Mouse (Mus musculus): ENCODE results near the gene Atp6v0a1. TPM values are rescaled to one million over a fixed set of nuclear protein-coding genes. Genes with fewer than 3 reads are reported as not detected.
A peak's percentile ranks its signal among the peaks of the same experiment; 100 is the strongest.

Atp6v0a1 gene
- polyA plus RNA-seq (2015; fragmentation: Nextera tagmentation; extraction: Ambion mirVana), result 47.8 and 50.5 TPM in 2 replicates

- WGBS, result under 1% methylated on average over 44 of the region's 44 CpGs
- H3K9me3 ChIP-seq (replicated peaks; ENCODE audit: control insufficient read depth, low read length), result no peaks in the 10 kb centered on the region
- peak; percentile 100 for ATAC-seq (ENCODE audit: insufficient read depth, low FRiP score)
Measured at GRCm38 (mm10) chr11:101009046-101009887, at the start of gene Atp6v0a1. Atp6v0a1 (plus strand) TSS chr11:101009452.

GRCm38 (mm10) chr11:100959464-100959810 is 49.8 kb upstream of the Atp6v0a1 start:
- H3K9me3 ChIP-seq (replicated peaks; ENCODE audit: control insufficient read depth, low read length), result no peaks in the 10 kb centered on the region
- H3K9ac ChIP-seq (ENCODE audit: low read length), result peak overlapping the region; percentile 50
- peak overlapping the region; percentile 87 for H3K27ac ChIP-seq (ENCODE audit: low read length)
- WGBS, result 7% methylated on average over 14 of the region's 14 CpGs
- peaks cover 16% of the 10 kb centered on the region; the same call in 1 of the 2 replicates for H3K36me3 ChIP-seq (ENCODE audit: control insufficient read depth, insufficient read depth, low read length)
- peaks cover 54% of the 10 kb centered on the region for H3K4me1 ChIP-seq (ENCODE audit: control insufficient read depth, insufficient read depth, low read length)
- peak overlapping the region; percentile 45; the same call in 1 of the 2 replicates for H3K4me2 ChIP-seq (ENCODE audit: low read depth, low read length)
- peak overlapping the region; percentile 25 for H3K4me3 ChIP-seq (replicated peaks; ENCODE audit: low read length)
- peaks cover 6% of the 10 kb centered on the region; the same call in 1 of the 2 replicates for H3K27me3 ChIP-seq (ENCODE audit: control insufficient read depth, insufficient read depth, low read length)
- no peak for ATAC-seq (ENCODE audit: insufficient read depth, low FRiP score)

More at GRCm38 (mm10) chr11:101009046-101009887, at the start of gene Atp6v0a1:
- Histone ChIP-seq H3K9ac (ENCODE audit: low read length) (peak within 1 kb of the TSS; percentile 85), H3K4me3 (replicated peaks; ENCODE audit: low read length) (peak within 1 kb of the TSS; percentile 61), H3K27ac (ENCODE audit: low read length) (peak within 1 kb of the TSS; percentile 82), H3K4me1 (ENCODE audit: control insufficient read depth, insufficient read depth, low read length) (peaks cover 13% of the 10 kb centered on the region), H3K36me3 (ENCODE audit: control insufficient read depth, insufficient read depth, low read length) (peaks cover 6% of the 10 kb centered on the region; the same call in 1 of the 2 replicates), H3K4me2 (ENCODE audit: low read depth, low read length) (peak within 1 kb of the TSS; percentile 88), H3K27me3 (ENCODE audit: control insufficient read depth, insufficient read depth, low read length) (no peaks in the 10 kb centered on the region)

- ATAC-seq (ENCODE audit: insufficient read depth, low FRiP score), result no peak
- H3K9ac ChIP-seq (ENCODE audit: low read length), result peak overlapping the region; percentile 50; the same call in 1 of the 2 replicates
- WGBS, result 29% methylated on average over 3 of the region's 3 CpGs
- H3K4me3 ChIP-seq (replicated peaks; ENCODE audit: low read length), result peak overlapping the region; percentile 25
- peak overlapping the region; percentile 45; the same call in 1 of the 2 replicates for H3K4me2 ChIP-seq (ENCODE audit: low read depth, low read length)
- H3K36me3 ChIP-seq (ENCODE audit: control insufficient read depth, insufficient read depth, low read length), result peaks cover 16% of the 10 kb centered on the region; the same call in 1 of the 2 replicates
- peaks cover 6% of the 10 kb centered on the region; the same call in 1 of the 2 replicates for H3K27me3 ChIP-seq (ENCODE audit: control insufficient read depth, insufficient read depth, low read length)
- peak overlapping the region; percentile 87 for H3K27ac ChIP-seq (ENCODE audit: low read length)
- H3K9me3 ChIP-seq (replicated peaks; ENCODE audit: control insufficient read depth, low read length), result no peaks in the 10 kb centered on the region
- peaks cover 58% of the 10 kb centered on the region for H3K4me1 ChIP-seq (ENCODE audit: control insufficient read depth, insufficient read depth, low read length)
Measured at GRCm38 (mm10) chr11:100959826-100960225, 49.4 kb upstream of the Atp6v0a1 start.

- H3K4me2 ChIP-seq (ENCODE audit: low read depth, low read length), result 0 out of 2 replicates have a peak overlapping the region, but pooled peaks have one; percentile 45
- 18% methylated on average over 6 of the region's 6 CpGs for WGBS
- no peak overlapping the region for H3K9ac ChIP-seq (ENCODE audit: low read length)
- H3K36me3 ChIP-seq (ENCODE audit: control insufficient read depth, insufficient read depth, low read length), result peaks cover 16% of the 10 kb centered on the region; the same call in 1 of the 2 replicates
- ATAC-seq (ENCODE audit: insufficient read depth, low FRiP score), result 0 out of 2 replicates have a peak, but pooled peaks have one; percentile 14
- H3K27me3 ChIP-seq (ENCODE audit: control insufficient read depth, insufficient read depth, low read length), result peaks cover 6% of the 10 kb centered on the region; the same call in 1 of the 2 replicates
- peak overlapping the region; percentile 87 for H3K27ac ChIP-seq (ENCODE audit: low read length)
- peaks cover 64% of the 10 kb centered on the region for H3K4me1 ChIP-seq (ENCODE audit: control insufficient read depth, insufficient read depth, low read length)
- no peaks in the 10 kb centered on the region for H3K9me3 ChIP-seq (replicated peaks; ENCODE audit: control insufficient read depth, low read length)
- no peak overlapping the region for H3K4me3 ChIP-seq (replicated peaks; ENCODE audit: low read length)
Measured at GRCm38 (mm10) chr11:100960540-100960939, 48.7 kb upstream of the Atp6v0a1 start.

- H3K9ac ChIP-seq (ENCODE audit: low read length), result peak overlapping the region; percentile 40
- peak; percentile 80; the same call in 1 of the 2 replicates for ATAC-seq (ENCODE audit: insufficient read depth, low FRiP score)
- H3K4me1 ChIP-seq (ENCODE audit: control insufficient read depth, insufficient read depth, low read length), result peaks cover 82% of the 10 kb centered on the region
- H3K27ac ChIP-seq (ENCODE audit: low read length), result peak overlapping the region; percentile 85
- H3K27me3 ChIP-seq (ENCODE audit: control insufficient read depth, insufficient read depth, low read length), result peaks cover 6% of the 10 kb centered on the region; the same call in 1 of the 2 replicates
- 0 out of 2 replicates have a peak overlapping the region, but pooled peaks have one; percentile 4 for H3K4me3 ChIP-seq (replicated peaks; ENCODE audit: low read length)
- H3K9me3 ChIP-seq (replicated peaks; ENCODE audit: control insufficient read depth, low read length), result no peaks in the 10 kb centered on the region
- H3K4me2 ChIP-seq (ENCODE audit: low read depth, low read length), result peak overlapping the region; percentile 36
- peaks cover 8% of the 10 kb centered on the region; the same call in 1 of the 2 replicates for H3K36me3 ChIP-seq (ENCODE audit: control insufficient read depth, insufficient read depth, low read length)
- WGBS, result 37% methylated on average over 9 of the region's 9 CpGs
Measured at GRCm38 (mm10) chr11:100962371-100962911, 46.8 kb upstream of the Atp6v0a1 start.

GRCm38 (mm10) chr11:100963647-100964046 is 45.6 kb upstream of the Atp6v0a1 start:
- H3K4me2 ChIP-seq (ENCODE audit: low read depth, low read length), result peak overlapping the region; percentile 28
- peaks cover 90% of the 10 kb centered on the region for H3K4me1 ChIP-seq (ENCODE audit: control insufficient read depth, insufficient read depth, low read length)

GRCm38 (mm10) chr11:100964180-100964579 is 45.1 kb upstream of the Atp6v0a1 start:
- Histone ChIP-seq H3K27me3 (ENCODE audit: control insufficient read depth, insufficient read depth, low read length) (peaks cover 2% of the 10 kb centered on the region; the same call in 1 of the 2 replicates), H3K9ac (ENCODE audit: low read length) (peak overlapping the region; percentile 18), H3K9me3 (replicated peaks; ENCODE audit: control insufficient read depth, low read length) (no peaks in the 10 kb centered on the region), H3K4me3 (replicated peaks; ENCODE audit: low read length) (no peak overlapping the region), H3K36me3 (ENCODE audit: control insufficient read depth, insufficient read depth, low read length) (peaks cover under 1% of the 10 kb centered on the region; the same call in 1 of the 2 replicates), H3K27ac (ENCODE audit: low read length) (peak overlapping the region; percentile 85), H3K4me1 (ENCODE audit: control insufficient read depth, insufficient read depth, low read length) (peaks cover 86% of the 10 kb centered on the region), H3K4me2 (ENCODE audit: low read depth, low read length) (peak overlapping the region; percentile 28)
- WGBS, result 82% methylated on average over 7 of the region's 7 CpGs
- ATAC-seq (ENCODE audit: insufficient read depth, low FRiP score), result no peak

More at GRCm38 (mm10) chr11:100963647-100964046, 45.6 kb upstream of the Atp6v0a1 start:
- Histone ChIP-seq H3K4me3 (replicated peaks; ENCODE audit: low read length) (no peak overlapping the region), H3K36me3 (ENCODE audit: control insufficient read depth, insufficient read depth, low read length) (peaks cover 6% of the 10 kb centered on the region; the same call in 1 of the 2 replicates), H3K9ac (ENCODE audit: low read length) (peak overlapping the region; percentile 18), H3K27ac (ENCODE audit: low read length) (peak overlapping the region; percentile 85), H3K9me3 (replicated peaks; ENCODE audit: control insufficient read depth, low read length) (no peaks in the 10 kb centered on the region), H3K27me3 (ENCODE audit: control insufficient read depth, insufficient read depth, low read length) (peaks cover 6% of the 10 kb centered on the region; the same call in 1 of the 2 replicates)
- WGBS, result 57% methylated on average over 9 of the region's 9 CpGs
- ATAC-seq (ENCODE audit: insufficient read depth, low FRiP score), result peak; percentile 45; the same call in 1 of the 2 replicates

GRCm38 (mm10) chr11:100964901-100965542 is 44.2 kb upstream of the Atp6v0a1 start:
- Histone ChIP-seq H3K9me3 (replicated peaks; ENCODE audit: control insufficient read depth, low read length) (no peaks in the 10 kb centered on the region), H3K4me2 (ENCODE audit: low read depth, low read length) (peak overlapping the region; percentile 28; the same call in 1 of the 2 replicates), H3K4me1 (ENCODE audit: control insufficient read depth, insufficient read depth, low read length) (peaks cover 77% of the 10 kb centered on the region), H3K4me3 (replicated peaks; ENCODE audit: low read length) (peak overlapping the region; percentile 11), H3K27ac (ENCODE audit: low read length) (peak overlapping the region; percentile 85), H3K36me3 (ENCODE audit: control insufficient read depth, insufficient read depth, low read length) (no peaks in the 10 kb centered on the region), H3K9ac (ENCODE audit: low read length) (peak overlapping the region; percentile 50), H3K27me3 (ENCODE audit: control insufficient read depth, insufficient read depth, low read length) (no peaks in the 10 kb centered on the region)
- no peak for ATAC-seq (ENCODE audit: insufficient read depth, low FRiP score)
- 83% methylated on average over 6 of the region's 6 CpGs for WGBS
